In the genomic region with DNA sequence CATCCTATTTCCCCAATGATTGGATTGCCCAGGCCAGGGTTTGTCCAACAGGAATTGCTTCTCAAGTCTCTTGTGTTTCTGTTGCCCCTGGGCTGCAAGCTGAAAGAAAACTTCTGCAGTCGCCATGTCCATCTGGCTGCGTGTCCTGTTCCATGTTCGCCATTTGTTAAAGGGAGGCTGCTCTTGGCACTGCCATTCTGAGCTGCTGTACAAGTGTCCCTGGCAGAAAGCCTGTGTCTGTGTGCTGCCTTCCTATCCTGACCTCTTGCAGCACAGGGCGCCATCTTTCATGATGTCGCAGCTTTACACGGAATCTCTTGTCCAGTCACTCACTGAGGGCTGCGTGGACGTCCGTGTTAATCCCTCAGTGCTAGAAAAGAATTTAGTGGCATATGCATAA, we compare ENCODE assay signal across 30 mouse cellular contexts.
A peak's percentile ranks its signal among the peaks of the same experiment; 100 is the strongest.
DNase-seq lines count a peak whose midpoint lies in the region; ATAC-seq and TF ChIP-seq lines count a peak whose summit lies in the region.
"Had no signal": no experiment of that assay in that cellular context is flagged by ENCODE, and none has a peak within 500 bp of the region (broad histone marks: within the 10 kb centered on the region; RNA-seq: fewer than 3 reads in every experiment).

No protein-coding gene starts in this region.

- H3K27me3 ChIP-seq in forebrain, embryonic 16.5 days (replicated peaks; ENCODE audit: control insufficient read depth, insufficient read depth, low read length) = no peaks in the 10 kb centered on the region
- H3K27me3 ChIP-seq: embryonic facial prominence, embryonic 12.5 days; forebrain, embryonic 15.5 days; heart, embryonic 15.5 days; hindbrain, embryonic 12.5 days; kidney, embryonic 15.5 days; neural tube, embryonic 15.5 days had no signal

- no peaks in the 10 kb centered on the region for H3K9me3 ChIP-seq in forebrain, embryonic 16.5 days (ENCODE audit: control insufficient read depth, low read length)
- H3K9me3 ChIP-seq: embryonic facial prominence, embryonic 12.5 days; forebrain, embryonic 15.5 days; heart, embryonic 10.5 days; heart, embryonic 15.5 days; hindbrain, embryonic 12.5 days; kidney, embryonic 15.5 days; neural tube, embryonic 15.5 days had no signal

- H3K9ac ChIP-seq in forebrain, embryonic 16.5 days (replicated peaks; ENCODE audit: low read depth, low read length) = no peak overlapping the region
- H3K9ac ChIP-seq: embryonic facial prominence, embryonic 12.5 days; forebrain, embryonic 15.5 days; heart, embryonic 15.5 days; hindbrain, embryonic 12.5 days; kidney, embryonic 15.5 days; liver, embryonic 14.5 days; neural tube, embryonic 15.5 days had no signal

- no peak overlapping the region for H3K4me3 ChIP-seq in forebrain, embryonic 16.5 days (replicated peaks; ENCODE audit: low read length)
- H3K4me3 ChIP-seq: embryonic facial prominence, embryonic 12.5 days; forebrain, embryonic 15.5 days; heart, embryonic 10.5 days; heart, embryonic 15.5 days; hindbrain, embryonic 12.5 days; kidney, embryonic 15.5 days; neural tube, embryonic 15.5 days had no signal

- peak; percentile 71 to 76 for DNase-seq in cerebellum, postnatal 14 days
- DNase-seq in cerebellum, adult 8-10 months = no peak
- peak; percentile 12 for DNase-seq in layer of hippocampus, adult 11-12 months (ENCODE audit: low spot score)
- DNase-seq in layer of hippocampus, adult 9-10 months (ENCODE audit: low spot score) = no peak
- DNase-seq in brain, adult 2 months (ENCODE audit: low read depth, low spot score) = peak; percentile 28
- peak; percentile 52 for DNase-seq in brain, embryonic 14.5 days (ENCODE audit: low read depth)
- DNase-seq in adrenal gland, adult 2 months = no peak
- DNase-seq: adrenal gland, postnatal 36 days; B cell, adult 2 months; embryo, embryonic 11 days; gastrocnemius, postnatal 14 days; heart, postnatal 36 days; kidney, adult 18-20 months; kidney, postnatal 25 days; liver; lung, adult 2 months; lung, postnatal 10 days; midbrain, embryonic 14.5 days; retina, postnatal 1 day; right cerebral cortex, postnatal 14 days had no signal

- H3K36me3 ChIP-seq in forebrain, embryonic 16.5 days (ENCODE audit: control insufficient read depth, insufficient read depth) = no peaks in the 10 kb centered on the region
- H3K36me3 ChIP-seq: embryonic facial prominence, embryonic 12.5 days; forebrain, embryonic 15.5 days; heart, embryonic 10.5 days; heart, embryonic 15.5 days; hindbrain, embryonic 12.5 days; kidney, embryonic 15.5 days; neural tube, embryonic 15.5 days had no signal

- TF ChIP-seq POLR2A in brain, embryonic 14.5 days (IDR thresholded peaks at IDR 0.05; ENCODE audit: borderline replicate concordance, extremely low read depth, insufficient read depth, insufficient read length, poor library complexity, severe bottlenecking) = no peak

- ATAC-seq in forebrain, embryonic 16.5 days = no peak
- ATAC-seq: forebrain, embryonic 15.5 days had no signal

- 70% methylated on average over 9 of the region's 9 CpGs for WGBS in forebrain, embryonic 16.5 days

- H3K4me2 ChIP-seq in forebrain, embryonic 16.5 days (ENCODE audit: low read length) = no peak overlapping the region
- H3K4me2 ChIP-seq: embryonic facial prominence, embryonic 12.5 days; forebrain, embryonic 15.5 days; heart, embryonic 15.5 days; hindbrain, embryonic 12.5 days; kidney, embryonic 15.5 days; neural tube, embryonic 15.5 days had no signal

- peaks cover 7% of the 10 kb centered on the region for H3K4me1 ChIP-seq in forebrain, embryonic 16.5 days (replicated peaks; ENCODE audit: control insufficient read depth, insufficient read depth, low read length)
- H3K4me1 ChIP-seq: heart, embryonic 10.5 days; heart, embryonic 15.5 days; kidney, embryonic 15.5 days had no signal

- no peak for TF ChIP-seq CTCF in brain, embryonic 14.5 days (IDR thresholded peaks at IDR 0.05; ENCODE audit: borderline replicate concordance, extremely low read depth, insufficient read depth, insufficient read length)

- no peak overlapping the region for H3K27ac ChIP-seq in forebrain, embryonic 16.5 days (ENCODE audit: low read length)
- H3K27ac ChIP-seq: embryonic facial prominence, embryonic 12.5 days; forebrain, embryonic 15.5 days; heart, embryonic 10.5 days; heart, embryonic 15.5 days; hindbrain, embryonic 12.5 days; kidney, embryonic 15.5 days; liver, embryonic 14.5 days; macrophage; neural tube, embryonic 15.5 days had no signal

Comparison
In these comparisons a context has a peak if more than half of its experiments do, and no peak if none do; other contexts are left out.
1. DNase-seq: peak in cerebellum, postnatal 14 days (2 of 2), layer of hippocampus, adult 11-12 months (single experiment), brain, adult 2 months (single experiment) and brain, embryonic 14.5 days (single experiment); none in cerebellum, adult 8-10 months (single experiment), layer of hippocampus, adult 9-10 months (single experiment) and adrenal gland, adult 2 months (single experiment).